Mouse (Mus musculus): Measurements from ENCODE around the gene Anln. TPM values are rescaled to one million over a fixed set of nuclear protein-coding genes. Genes with fewer than 3 reads are reported as not detected.
"Not testable (repeated sequence)": the region's sequence is repeated elsewhere in the genome, so short reads cannot be mapped to it uniquely, and the experiment has no call there.

Gene Anln
- polyA plus RNA-seq, 1 experiment from 2014 or later: 23.1 TPM

- Histone ChIP-seq H3K4me2 (no peak overlapping the region), H3K27me3 (no peaks in the 10 kb centered on the region), H3K27ac (no peak overlapping the region), H3K9ac (no peak overlapping the region), H3K4me1 (peaks cover 16% of the 10 kb centered on the region), H3K36me3 (ENCODE audit: poor library complexity, severe bottlenecking) (peaks cover 7% of the 10 kb centered on the region), H3K9me3 (replicated peaks) (peaks cover under 1% of the 10 kb centered on the region), H3K4me3 (no peak overlapping the region)
- no peak for ATAC-seq
- WGBS: 94% methylated on average over 5 of the region's 5 CpGs
Measured at GRCm38 (mm10) chr9:22309651-22310050, 79.3 kb downstream of the Anln start.

- Histone ChIP-seq H3K4me3 (peak overlapping the region; percentile 84), H3K36me3 (ENCODE audit: poor library complexity, severe bottlenecking) (peaks cover 25% of the 10 kb centered on the region), H3K4me2 (peak overlapping the region; percentile 76), H3K4me1 (peaks cover 16% of the 10 kb centered on the region), H3K27ac (peak overlapping the region; percentile 31; the same call in 1 of the 2 replicates), H3K9me3 (replicated peaks) (peaks cover 17% of the 10 kb centered on the region), H3K9ac (peak overlapping the region; percentile 99)
- WGBS: 10% methylated on average over 9 of the region's 9 CpGs
- not testable (repeated sequence) for H3K27me3 ChIP-seq, ATAC-seq
Measured at GRCm38 (mm10) chr9:22307920-22308262, 81.1 kb downstream of the Anln start.

DNA sequence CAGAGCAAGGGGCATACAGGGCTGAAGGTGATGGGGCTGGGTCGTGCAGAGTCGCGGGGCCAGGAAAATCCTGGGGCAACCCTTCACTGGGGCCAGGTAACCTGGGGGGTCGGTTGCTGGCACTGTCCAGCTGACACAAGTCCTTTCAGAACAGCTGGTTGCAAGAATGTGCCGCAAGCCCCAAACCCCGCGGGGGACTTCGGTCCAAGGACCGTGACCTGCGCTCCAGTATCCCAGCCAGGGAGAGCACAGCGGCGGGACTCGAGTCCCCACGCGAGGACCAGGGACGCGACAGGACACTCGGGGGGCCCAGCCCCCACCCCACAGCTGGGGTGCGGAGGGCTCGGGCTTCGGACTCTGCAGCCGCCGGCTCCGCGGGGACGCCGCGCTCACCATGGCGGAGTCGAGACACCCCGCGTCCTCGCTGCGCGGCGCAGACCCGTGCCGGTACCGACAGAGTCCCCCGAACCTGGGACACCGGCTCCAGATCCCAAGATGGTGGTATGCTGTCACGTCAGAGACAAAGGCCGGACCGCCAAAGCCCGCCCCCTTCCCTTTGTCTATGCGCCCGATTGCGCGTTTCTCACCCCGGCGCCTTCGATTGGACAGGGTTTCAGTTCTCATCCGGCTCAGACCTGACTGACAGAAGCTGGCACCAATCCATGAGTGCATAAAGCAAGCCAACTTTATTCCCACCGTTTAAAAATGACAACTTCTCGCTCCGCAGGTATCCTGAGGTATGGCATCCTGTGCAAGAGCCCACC is 81.7 kb downstream of the Anln start, which contains the start of gene Zfp810:
TSS of gene Zfp810 (minus strand) at position 493 of the 764 bp plus-strand sequence.
- Histone ChIP-seq H3K27me3 (no peaks in the 10 kb centered on the region), H3K9me3 (replicated peaks) (peaks cover 17% of the 10 kb centered on the region), H3K4me3 (peak within 1 kb of the TSS; percentile 84), H3K4me2 (peak within 1 kb of the TSS; percentile 76), H3K9ac (peak within 1 kb of the TSS; percentile 99), H3K4me1 (peaks cover 16% of the 10 kb centered on the region), H3K27ac (peak within 1 kb of the TSS; percentile 88), H3K36me3 (ENCODE audit: poor library complexity, severe bottlenecking) (peaks cover 30% of the 10 kb centered on the region)
- WGBS: under 1% methylated on average over 56 of the region's 56 CpGs
- ATAC-seq: peak; percentile 100

DNA sequence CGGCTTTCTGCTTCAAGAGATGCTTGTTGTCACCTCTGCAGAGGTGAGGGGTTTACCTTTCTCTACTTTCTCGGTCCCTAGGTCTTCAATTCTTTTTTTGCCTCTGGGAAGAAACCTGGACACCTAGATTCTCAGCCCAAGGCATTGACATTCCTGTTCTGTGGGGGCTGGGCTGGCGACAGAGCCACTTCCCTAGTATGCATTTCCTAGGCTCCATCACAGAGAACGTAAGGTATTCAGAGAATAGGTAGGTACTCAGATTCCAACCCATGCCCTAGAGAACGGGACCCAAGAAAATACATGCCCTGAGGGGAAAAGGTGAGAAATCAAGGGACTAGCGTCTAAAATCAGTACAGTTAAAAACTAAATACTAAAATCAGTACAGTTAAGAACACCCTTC is 82.3 kb downstream of the Anln start:
- peak overlapping the region; percentile 76 for H3K4me2 ChIP-seq
- H3K9ac ChIP-seq: peak overlapping the region; percentile 99
- H3K9me3 ChIP-seq (replicated peaks): peaks cover 17% of the 10 kb centered on the region
- no peaks in the 10 kb centered on the region for H3K27me3 ChIP-seq
- peaks cover 16% of the 10 kb centered on the region for H3K4me1 ChIP-seq
- ATAC-seq: 0 out of 2 replicates have a peak, but pooled peaks have one; percentile 23
- 20% methylated on average over 6 of the region's 6 CpGs for WGBS
- H3K27ac ChIP-seq: peak overlapping the region; percentile 88
- H3K4me3 ChIP-seq: peak overlapping the region; percentile 84
- H3K36me3 ChIP-seq (ENCODE audit: poor library complexity, severe bottlenecking): peaks cover 36% of the 10 kb centered on the region

DNA sequence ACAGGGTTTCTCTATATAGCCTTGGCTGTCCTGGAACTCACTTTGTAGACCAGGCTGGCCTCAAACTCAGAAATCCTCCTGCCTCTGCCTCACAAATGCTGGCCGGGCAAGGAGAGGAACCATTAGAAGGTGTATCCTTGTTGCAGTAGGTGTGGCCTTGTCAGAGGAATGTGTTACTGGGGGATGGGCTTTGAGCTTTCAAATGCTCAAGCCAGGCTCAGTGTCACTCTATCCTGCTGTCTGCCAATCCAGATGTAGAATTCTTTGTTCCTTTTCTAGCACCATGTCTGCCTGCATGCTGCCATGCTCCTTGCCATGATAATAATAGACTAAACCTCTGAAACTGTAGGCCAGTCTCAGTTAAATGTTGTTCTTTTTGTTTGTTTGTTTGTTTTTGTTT is 86.8 kb downstream of the Anln start:
- 96% methylated on average over 1 of the region's 1 CpGs for WGBS
- ATAC-seq: no peak
- no peak overlapping the region for H3K4me2 ChIP-seq
- H3K9ac ChIP-seq: no peak overlapping the region
- no peak overlapping the region for H3K4me3 ChIP-seq
- peaks cover 16% of the 10 kb centered on the region for H3K4me1 ChIP-seq
- no peaks in the 10 kb centered on the region for H3K27me3 ChIP-seq
- H3K36me3 ChIP-seq (ENCODE audit: poor library complexity, severe bottlenecking): peaks cover 77% of the 10 kb centered on the region
- H3K27ac ChIP-seq: no peak overlapping the region
- H3K9me3 ChIP-seq (replicated peaks): peaks cover 17% of the 10 kb centered on the region

Other genes starting within 250 kb of the Anln start
- gene Pigyl, start 232.3 kb downstream of the Anln start, polyA plus RNA-seq (2015; fragmentation: Nextera tagmentation; extraction: Ambion mirVana): 79.3 and 87.5 TPM in 2 replicates
- 0.13 and 0.19 TPM in 2 replicates for gene Zfp872, start 201.1 kb downstream of the Anln start, polyA plus RNA-seq (2015; fragmentation: Nextera tagmentation; extraction: Ambion mirVana)
- 9.3 and 11.0 TPM in 2 replicates for gene Zfp809, start 163.5 kb downstream of the Anln start, polyA plus RNA-seq (2015; fragmentation: Nextera tagmentation; extraction: Ambion mirVana)
- gene Zfp599, start 129.3 kb downstream of the Anln start, polyA plus RNA-seq (2015; fragmentation: Nextera tagmentation; extraction: Ambion mirVana): 10.4 and 10.7 TPM in 2 replicates
- 32.9 and 33.8 TPM in 2 replicates for gene Zfp810, start 81.5 kb downstream of the Anln start, polyA plus RNA-seq (2015; fragmentation: Nextera tagmentation; extraction: Ambion mirVana)
- 8.6 and 9.8 TPM in 2 replicates for gene 9530077C05Rik, start 22.3 kb upstream of the Anln start, polyA plus RNA-seq (2015; fragmentation: Nextera tagmentation; extraction: Ambion mirVana)
- gene Gm17545, start 65.1 kb upstream of the Anln start, polyA plus RNA-seq (2015; fragmentation: Nextera tagmentation; extraction: Ambion mirVana): not detected in 2 replicates
- 61.2 and 66.2 TPM in 2 replicates for gene Rp9, start 80.6 kb upstream of the Anln start, polyA plus RNA-seq (2015; fragmentation: Nextera tagmentation; extraction: Ambion mirVana)
- 18.4 and 20.1 TPM in 2 replicates for gene Bbs9, start 86.5 kb upstream of the Anln start, polyA plus RNA-seq (2015; fragmentation: Nextera tagmentation; extraction: Ambion mirVana)